Mouse (Mus musculus): ENCODE measurements at regions not wholly inside any gene's neighbourhood (a gene's known extent, or its start where the extent isn't known, plus 50 kb on each side); places are given as distances from the start of the nearest gene placed in this dataset.

DNA sequence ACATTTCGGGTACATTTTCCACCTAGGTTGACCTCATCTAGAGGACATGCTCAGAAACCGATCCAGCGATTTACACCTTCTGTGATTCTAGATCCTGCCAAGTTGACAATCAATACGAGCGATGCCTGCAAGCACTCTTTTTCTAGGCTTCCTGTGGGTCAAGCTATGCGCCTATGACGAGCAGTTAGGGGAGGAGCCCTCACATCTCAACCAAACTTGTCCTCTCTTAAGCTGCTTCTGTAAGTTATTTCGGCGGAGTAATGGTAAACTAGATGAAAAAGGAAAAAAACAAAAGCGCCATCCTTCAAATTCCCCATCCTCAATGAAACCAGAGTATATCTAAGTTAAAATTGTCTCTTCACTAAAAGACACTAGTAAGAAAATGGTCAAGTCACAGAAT, 858.5 kb downstream of the Zfp704 start:
- ATAC-seq (ENCODE audit: poor library complexity, severe bottlenecking) = no peak

DNA sequence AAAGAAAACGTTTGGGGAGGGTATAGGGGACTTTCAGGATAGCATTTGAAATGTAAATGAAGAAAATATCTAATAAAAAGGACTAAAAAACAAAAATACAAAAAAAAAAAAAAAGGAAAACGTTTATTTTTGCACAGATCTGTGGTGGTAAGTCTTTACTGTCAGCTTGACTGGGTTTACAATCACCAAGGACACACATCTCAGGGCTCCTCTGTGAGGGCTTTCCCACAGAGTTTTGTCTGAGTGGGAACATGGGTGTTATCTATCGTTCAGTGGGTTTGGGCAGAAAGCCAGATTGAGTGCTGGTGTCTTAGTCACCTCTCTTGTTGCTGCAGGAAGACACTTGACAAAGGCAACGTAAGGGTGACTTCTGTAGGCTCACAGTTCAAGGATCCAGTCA, 859.0 kb downstream of the Zfp704 start:
- no peak for ATAC-seq (ENCODE audit: poor library complexity, severe bottlenecking)

DNA sequence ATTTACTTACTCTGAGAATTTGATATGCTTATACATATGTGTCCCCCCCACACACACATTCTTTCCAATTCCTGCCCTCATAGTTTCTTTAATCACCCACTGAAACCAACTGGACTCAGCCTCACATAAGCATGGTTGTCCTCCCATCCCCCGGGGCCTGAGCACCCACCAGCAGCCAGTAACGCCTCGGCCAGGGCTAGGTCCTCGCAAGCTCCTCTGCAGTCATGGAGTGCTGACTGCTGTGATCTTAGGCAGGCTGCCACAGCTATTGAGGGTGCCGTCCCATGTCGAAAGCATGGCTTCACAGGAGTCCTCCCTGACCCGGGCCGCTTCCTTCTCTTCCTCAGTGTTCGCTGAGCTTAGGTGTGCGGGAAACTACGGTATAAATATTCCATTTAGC, 859.7 kb downstream of the Zfp704 start:
- ATAC-seq (ENCODE audit: poor library complexity, severe bottlenecking) = no peak

DNA sequence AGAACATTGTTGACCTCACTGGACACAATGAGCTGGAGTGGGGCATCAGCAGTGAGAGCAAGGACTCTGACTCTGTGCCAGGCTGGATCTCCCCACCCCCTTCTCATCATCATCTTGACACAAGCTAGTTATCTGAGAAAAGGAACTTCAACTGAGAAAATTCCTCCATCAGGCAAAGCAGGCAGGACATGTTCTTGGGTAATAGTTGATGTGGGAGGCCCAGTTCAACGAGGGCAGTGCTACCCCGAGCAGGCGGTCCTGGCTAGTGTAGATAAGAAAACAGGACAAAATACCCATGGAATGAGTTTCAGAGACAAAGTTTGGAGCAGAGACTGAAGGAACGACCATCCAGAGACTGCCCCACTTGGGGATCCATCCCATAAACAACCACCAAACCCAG, 862.7 kb downstream of the Zfp704 start:
- no peak for ATAC-seq (ENCODE audit: poor library complexity, severe bottlenecking)

DNA sequence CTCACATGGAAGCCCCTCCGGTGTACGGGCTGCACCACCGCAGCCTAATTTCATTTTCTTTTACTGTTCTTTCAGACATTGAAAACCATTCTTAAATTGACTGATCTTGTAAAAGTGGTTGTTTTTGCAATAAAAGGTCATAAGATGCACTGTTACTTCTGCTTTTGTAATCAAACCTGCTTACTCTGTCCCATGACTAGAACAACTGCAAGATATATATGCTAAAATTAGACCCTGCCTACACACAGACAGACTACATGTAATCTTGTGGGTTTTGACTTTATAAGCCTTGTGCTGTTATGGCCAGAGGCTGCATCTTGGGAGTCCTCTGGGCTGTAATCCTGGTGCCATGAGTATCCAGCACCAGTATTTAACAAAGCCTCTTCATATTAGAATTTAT, 863.2 kb downstream of the Zfp704 start:
- ATAC-seq (ENCODE audit: poor library complexity, severe bottlenecking) = no peak

DNA sequence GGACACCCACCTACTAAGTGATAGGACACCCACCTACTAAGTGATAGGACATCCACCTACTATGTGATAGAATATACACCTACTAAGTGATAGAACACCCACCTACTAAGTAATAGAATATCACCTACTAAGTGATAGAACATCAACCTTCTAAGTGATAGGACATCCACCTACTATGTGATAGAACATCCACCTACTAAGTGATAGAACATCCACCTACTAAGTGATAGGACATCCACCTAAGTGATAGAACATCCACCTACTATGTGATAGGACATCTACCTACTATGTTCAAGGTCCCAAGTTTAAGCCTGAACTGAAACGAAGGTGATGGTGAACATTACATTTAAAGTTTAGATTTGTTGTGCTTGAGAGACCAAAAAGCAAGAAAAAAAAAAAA, 863.8 kb downstream of the Zfp704 start:
- no peak for ATAC-seq (ENCODE audit: poor library complexity, severe bottlenecking)

DNA sequence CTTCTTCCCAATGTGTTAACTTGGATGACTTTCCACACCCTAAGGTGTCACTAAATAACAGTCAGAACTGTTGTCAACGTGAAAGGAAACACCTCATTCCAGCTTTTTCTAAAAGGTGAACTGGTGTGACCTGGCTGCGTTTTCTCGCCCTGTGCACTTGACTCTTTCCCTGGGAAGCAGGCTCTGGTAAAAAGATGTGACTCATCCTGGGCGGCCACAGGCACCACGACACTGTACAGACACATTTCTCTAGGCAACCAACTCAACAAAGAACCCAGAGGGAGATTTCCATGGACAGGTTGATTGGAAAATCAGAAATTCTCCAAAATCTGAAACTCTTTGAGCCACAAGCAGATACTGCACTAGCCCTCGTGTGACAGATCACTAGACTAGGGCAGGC, 865.0 kb downstream of the Zfp704 start:
- ATAC-seq (ENCODE audit: poor library complexity, severe bottlenecking) = no peak

DNA sequence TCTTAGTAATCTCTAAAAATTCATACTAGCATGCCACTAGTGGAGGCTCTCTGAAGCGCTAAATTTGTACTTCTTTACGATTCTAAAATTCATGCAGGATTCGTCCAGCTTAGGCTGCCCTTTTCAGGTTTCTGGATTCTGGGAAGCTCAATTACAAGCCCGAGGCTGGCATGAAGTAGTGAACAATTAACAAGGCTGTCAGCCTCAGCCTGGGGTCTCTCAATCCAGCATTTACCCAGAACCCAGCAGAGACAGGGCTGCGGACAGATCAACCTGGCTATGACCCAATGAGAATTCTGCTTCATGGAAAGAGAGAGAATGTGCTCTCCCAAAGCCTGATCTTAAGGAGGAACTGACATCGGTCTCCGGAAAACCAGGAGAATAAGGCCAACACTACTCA, 866.2 kb downstream of the Zfp704 start:
- ATAC-seq (ENCODE audit: poor library complexity, severe bottlenecking) = no peak

DNA sequence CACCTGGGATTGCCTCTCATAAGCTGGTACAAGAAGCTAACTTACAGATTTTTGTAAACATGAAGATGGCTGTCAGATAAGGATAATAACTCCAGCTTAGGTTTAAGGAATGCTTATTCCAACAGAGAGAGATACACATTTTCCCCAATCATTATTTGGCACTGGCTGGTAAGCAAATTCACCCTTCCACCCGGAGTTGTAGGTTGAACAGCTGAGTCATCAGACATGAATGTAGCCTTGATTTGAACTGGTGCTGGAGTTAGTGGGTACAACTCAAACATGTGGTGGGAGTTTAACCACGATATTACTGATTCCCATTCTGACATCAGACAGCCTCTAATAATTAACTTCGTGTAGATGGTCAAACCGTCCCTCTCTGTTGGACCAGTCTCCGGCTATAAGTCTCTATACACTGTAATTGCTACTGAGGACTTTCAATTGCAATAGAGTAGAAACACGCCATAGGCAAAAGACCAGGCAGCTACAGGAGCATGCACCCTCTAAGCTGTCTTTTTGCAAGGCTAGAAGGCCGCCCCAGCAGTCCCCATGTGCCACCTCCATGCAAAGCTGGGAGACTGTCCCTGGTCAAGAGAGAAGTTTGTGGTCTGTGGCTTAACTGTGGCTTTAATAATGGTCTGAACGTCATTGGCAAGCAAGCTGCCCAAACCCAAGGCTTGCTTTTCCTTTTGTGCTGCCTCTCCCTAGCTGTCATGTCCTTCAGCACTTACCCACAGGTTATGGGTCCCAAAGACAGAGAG, 868.4 kb downstream of the Zfp704 start:
- no peak for ATAC-seq (ENCODE audit: poor library complexity, severe bottlenecking)

DNA sequence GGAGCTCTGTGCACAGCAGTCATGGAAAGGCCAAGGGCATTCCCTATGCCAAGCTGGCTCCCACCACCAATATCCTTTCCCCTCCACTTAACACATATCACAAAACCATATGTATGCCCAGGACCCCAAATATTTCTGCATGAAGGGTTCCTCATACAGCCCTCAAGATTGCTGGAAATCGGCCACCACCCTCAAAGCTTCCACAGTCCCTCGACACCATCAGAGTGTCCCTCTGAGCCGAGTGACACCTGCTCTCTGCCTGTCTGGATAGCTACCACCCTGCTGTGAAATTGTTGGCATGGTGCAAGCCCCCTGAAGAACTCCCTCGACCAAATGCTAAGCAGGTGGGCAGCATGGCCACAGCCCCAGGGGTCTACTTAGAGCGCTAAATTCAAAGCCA, 869.2 kb downstream of the Zfp704 start:
- ATAC-seq (ENCODE audit: poor library complexity, severe bottlenecking) = no peak

DNA sequence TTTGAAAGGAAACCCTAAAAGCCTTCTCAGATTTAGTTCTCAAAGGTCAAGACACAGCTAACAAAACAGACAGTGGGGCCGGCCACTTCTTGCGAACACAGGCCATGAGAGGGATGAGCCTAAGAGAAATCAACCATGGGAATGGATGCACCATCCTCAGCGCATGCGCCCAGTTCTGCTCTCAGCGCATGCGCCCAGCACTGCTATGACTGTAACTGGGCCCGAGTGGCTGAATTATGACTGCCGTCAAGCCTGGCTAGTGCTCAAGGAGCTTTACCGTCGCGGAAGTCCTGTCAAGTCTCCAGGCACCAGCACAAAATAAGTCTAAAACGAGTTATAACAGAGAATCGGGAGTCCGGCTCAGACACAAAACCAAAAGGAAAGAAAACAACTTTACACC, 870.6 kb downstream of the Zfp704 start:
- no peak for ATAC-seq (ENCODE audit: poor library complexity, severe bottlenecking)

DNA sequence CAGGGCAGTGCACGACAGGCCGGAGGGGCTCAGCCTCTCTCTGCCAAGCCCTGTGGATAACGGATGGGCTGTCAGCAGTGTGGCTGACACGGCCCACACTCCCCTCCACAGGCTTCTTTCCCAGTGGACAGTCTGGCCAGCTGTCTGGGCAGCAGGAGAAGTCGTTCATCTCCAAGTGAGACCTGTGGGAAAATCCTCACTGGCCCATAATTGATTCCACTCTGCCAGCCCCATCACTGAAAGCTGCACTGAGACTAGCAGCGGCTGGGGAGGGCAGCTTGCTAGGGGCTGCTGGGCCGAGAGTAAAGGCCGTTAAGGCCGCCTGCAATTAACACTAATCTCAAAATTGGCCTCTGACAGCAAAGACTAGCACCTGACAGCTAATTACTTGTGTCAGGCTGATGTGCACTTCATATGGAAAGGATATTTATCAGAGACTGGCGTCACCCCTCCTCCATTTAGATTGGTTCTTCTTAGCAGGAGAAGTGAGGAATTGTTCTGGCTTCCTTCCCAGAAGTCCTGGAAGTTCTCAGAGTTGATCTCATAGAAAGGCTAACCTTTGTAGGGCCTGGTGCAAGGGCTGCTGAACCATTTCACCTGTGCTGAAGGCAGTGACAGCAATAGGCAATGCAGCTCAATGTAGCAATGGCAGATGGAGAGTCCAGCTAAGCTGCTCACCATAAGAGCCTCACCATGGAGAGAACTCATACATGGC, 873.5 kb downstream of the Zfp704 start:
- ATAC-seq (ENCODE audit: poor library complexity, severe bottlenecking) = no peak

DNA sequence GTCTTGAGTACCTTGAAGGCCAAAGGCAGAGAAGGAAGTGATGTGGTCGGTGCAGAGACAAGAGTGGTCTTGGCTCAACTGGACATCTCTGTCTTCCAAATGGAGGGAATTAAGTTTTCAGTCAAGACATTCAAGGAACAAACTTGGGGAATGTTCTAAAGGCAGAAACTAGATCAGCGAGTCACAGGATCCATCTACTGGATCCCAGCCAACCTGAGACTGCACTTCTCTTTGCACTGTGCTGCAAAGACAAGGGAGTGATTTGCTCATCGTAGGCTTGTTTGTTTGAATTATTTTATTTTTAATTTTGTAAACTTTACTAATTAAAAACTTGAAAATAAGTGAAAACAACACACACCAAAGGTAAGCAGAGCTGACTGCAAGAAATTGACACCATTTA, 875.8 kb downstream of the Zfp704 start:
- no peak for ATAC-seq (ENCODE audit: poor library complexity, severe bottlenecking)

DNA sequence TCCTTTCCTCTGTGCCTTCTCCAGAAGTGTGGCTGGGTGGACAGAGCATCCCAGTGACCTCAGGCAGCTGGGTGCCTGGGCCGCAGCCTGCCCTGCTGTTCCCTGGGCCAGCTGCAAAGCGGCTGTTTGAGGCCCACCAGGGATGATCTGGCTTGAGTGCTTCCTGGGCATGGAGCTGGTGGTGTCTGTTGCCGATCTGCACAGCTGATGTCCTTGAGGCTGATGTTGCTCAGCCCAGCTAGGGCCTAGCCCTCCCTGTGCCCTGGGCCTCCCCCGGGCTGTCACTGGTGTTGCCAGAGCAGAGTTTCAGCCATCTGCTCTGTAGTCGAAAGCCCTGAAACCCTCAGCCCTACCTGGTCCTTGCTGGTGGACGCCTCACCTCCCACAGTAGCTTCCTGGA, 878.5 kb downstream of the Zfp704 start:
- ATAC-seq (ENCODE audit: poor library complexity, severe bottlenecking) = no peak

DNA sequence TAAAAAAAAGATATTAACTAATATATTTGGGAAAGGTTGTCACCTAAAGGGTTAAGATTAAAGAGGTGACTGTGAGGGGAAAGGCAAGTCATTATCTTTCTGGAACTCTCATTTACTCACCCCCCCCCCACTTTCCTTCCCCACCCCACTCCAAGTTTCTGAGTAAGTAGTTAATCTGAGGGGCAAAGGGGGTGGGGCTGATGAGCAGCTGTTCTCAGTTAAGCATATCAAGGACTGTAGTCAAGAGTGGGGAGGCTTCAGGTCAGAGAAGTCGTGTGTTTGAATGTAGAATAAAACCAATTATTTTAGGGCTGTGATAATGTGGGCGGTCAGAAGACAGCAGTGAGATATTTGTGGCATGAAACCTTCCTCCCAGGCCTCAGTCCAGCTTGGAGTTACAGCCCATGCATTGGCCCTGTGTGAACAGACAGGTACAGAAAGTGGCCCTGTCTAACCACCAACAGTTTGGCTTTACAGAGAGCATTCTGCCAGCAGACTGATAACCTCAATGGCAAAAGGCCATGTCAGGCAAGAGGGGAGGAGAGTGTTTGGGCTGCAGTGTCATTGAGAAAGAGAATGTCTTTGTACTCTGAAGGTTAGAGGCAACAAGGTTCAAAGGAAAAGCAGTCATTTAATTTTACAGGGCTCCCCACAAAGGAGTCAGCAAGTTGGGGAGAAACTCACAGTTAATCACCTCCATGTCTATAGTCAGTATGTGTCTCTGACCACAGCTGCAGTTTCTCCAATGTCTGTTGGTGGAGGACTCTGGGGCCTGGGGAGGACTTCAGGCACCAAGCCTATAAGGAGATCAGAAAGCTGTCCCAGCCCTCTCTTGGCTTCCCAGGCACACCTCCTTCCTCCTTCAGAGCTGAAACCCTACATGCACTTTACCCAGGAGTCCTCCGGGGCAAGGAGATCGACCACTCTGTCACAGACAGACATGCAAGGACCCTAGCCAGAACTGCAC, 888.0 kb downstream of the Zfp704 start:
- ATAC-seq (ENCODE audit: poor library complexity, severe bottlenecking) = peak; percentile 30; the same call in 1 of the 2 replicates

DNA sequence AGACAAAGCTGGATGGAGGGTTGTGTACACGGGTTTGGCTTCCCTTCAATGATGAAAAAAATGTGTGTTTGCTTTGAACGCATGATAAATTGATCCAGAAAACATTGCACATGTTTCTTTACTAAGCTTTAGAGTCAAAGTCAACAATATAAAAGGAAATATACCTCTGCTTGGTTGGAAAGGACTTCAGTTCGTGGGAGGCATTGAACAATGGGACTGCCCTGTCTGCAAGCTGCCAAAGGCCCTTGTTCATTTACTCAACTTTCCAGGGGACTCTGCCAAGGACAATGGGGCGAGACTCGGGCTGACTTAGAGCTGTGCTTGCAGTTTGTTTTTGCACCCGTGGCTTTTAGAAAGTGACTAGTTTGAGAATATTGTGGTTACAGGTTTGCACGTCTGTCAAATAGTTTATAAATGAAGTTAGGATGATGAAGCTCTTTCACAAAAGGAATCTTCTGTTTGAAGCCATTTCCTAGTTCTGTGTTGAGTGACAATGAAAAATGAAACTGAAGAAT, 889.2 kb downstream of the Zfp704 start:
- ATAC-seq (ENCODE audit: poor library complexity, severe bottlenecking) = no peak

DNA sequence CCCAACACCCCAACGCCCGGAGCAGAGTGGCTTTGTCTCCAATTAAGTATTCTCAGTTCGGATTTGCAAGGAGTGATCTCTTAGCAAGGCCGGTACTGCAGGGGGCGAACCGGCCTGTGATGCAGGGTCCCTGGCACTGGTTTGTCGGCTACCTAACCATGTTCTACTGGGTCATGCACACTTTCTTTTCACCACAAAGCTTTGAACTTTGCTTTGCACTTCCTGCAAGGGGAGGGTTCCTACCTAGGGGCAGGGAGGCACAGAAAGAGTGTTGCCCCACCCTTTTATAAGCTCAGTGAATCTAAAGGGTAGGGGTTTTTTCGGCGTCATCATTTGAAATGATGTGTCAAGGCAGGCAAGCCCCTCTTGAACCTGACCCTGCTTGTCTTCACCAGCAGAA, 891.7 kb downstream of the Zfp704 start:
- peak; percentile 47; the same call in 1 of the 2 replicates for ATAC-seq (ENCODE audit: poor library complexity, severe bottlenecking)

DNA sequence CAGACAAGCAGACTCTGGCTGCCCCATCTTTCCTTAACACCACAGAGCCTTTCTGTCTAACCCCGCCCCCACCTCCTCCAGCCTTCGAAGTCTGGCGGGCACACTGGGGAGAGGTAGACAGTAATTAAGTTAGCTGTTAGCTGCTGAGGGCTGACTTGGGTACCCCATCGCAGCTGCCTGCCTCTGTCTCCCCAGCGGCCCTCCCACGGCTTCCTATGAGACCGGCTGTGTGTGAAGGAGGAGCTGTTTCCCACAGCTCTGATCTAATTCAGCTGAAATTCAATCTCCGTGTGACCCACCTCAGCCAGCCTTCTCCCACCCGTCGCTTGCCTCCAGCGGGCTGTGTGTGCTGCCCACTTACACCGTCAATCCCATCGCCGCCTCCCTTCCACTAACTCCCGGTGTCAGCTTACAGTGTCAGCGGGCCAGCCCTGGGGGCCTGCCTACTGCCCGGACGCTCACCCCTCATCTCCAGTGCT, 892.5 kb downstream of the Zfp704 start:
- ATAC-seq (ENCODE audit: poor library complexity, severe bottlenecking) = no peak

Measured in megakaryocyte, adult 5-6 weeks (primary cell).